Mouse (Mus musculus): Measurements from ENCODE around the gene Stx1b.

DNA sequence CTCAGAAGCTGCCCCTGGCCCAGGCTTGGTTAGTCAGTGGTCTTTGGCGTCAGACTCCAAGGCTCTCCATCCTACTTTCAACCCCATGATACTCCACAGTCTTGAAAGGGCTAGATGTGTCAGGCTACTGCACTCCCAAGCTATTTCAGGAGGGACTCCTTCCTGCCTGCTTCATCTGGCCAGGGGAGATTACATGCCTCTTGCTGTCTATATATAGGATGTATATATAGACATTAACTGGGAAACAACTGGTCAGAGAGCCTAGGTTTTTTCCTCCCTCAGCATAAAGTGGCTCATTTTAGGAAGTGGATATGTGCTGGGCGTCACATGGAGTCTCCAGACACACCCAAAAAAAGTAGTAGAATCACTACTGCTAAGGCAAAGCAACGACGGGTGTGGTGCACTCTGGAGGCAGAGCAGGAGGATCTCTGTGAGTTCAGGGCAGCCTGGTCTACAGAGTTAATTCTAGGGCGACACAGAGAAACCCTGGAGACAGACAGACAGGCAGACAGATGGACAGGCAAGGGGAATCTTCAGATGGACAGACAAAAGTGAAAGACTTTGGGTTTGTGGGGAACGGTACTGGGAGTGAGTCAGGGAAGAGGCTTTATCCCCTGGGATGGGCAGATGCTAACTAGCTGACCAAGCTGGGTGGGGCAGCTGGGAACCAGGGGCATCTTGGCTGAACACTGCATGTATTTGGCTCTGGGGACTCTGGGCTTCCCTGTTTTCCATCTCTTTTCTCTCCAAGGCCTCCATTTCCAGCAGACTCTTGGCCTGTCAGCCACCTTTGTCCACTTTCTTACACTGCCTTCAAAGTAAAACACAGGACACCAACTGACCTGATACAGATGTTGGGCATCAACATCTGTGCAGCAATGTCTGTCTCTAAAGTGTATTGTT, 25.9 kb upstream of the Stx1b start:
- TF ChIP-seq USF1 (IDR thresholded peaks at IDR 0.05; ENCODE audit: low read depth) (peak; percentile 37), CTCF (IDR thresholded peaks at IDR 0.05; ENCODE audit: control insufficient read depth, insufficient read depth, insufficient read length) (no peak), MAX (IDR thresholded peaks at IDR 0.05) (no peak), CEBPB (IDR thresholded peaks at IDR 0.05; ENCODE audit: low read depth) (no peak)

Measured in C2C12 (cell line).